Mouse (Mus musculus) liver, adult 2 months (tissue): ENCODE data around the gene Gm20388.

Experiments used
- CTCF ChIP-seq: fragments of 200-500 bp; IDR thresholded peaks from 2 replicates; pipeline ENCODE4 v1.5.1; 2011; ENCODE audit warnings: low read depth, low read length, control low read depth
- POLR2A ChIP-seq: fragments of 200-500 bp; IDR thresholded peaks from 2 replicates; pipeline ENCODE4 v1.6.1; 2011; ENCODE audit warnings: low read length, control low read depth; ENCODE audit not compliant: insufficient read depth; ENCODE audit errors: extremely low read depth

DNA sequence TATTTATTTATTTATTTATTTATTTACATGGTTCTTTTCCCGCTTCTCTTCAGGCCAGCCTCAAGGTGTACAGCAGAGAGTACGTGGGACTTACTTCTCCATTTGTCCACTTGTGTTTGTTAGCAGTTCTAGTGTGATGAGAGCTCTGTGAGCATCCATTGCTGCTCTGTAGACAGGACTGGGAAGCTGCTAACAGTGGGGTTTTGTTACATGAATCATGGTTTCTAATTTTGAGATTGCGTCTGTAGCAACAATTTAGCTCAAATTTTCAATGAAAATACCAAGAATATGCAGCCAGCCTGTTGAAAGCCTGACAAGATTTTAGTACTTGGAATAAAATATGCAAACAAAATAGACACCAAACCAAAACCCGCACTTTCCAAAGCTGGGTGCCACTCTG is 14.8 kb downstream of the Gm20388 start:
- no peak for TF ChIP-seq POLR2A
- TF ChIP-seq CTCF, result no peak
